Mouse (Mus musculus): ENCODE measurements around the gene Pip5k1b.

GRCm38 (mm10) chr19:24586726-24587125, 31.1 kb upstream of the Pip5k1b start:
- TF ChIP-seq MYOD1 (IDR thresholded peaks at IDR 0.05; ENCODE audit: control insufficient read depth in 1 of 3, insufficient read length in 2 of 3, low read depth in 2 of 3) (no peak), POLR2A (IDR thresholded peaks at IDR 0.05; ENCODE audit: insufficient read length, low read depth) (no peak), USF1 (IDR thresholded peaks at IDR 0.05; ENCODE audit: low read depth) (no peak), MAX (IDR thresholded peaks at IDR 0.05; ENCODE audit: low read depth) (no peak), TCF12 (IDR thresholded peaks at IDR 0.05; ENCODE audit: insufficient read depth, poor library complexity, severe bottlenecking) (no peak), MYOG (IDR thresholded peaks at IDR 0.05; ENCODE audit: control insufficient read depth in 1 of 3, insufficient read depth in 1 of 3, insufficient read length in 2 of 3, low read depth in 2 of 3) (no peak), SRF (IDR thresholded peaks at IDR 0.05; ENCODE audit: control insufficient read depth, insufficient read length, low read depth) (no peak), E2F4 (IDR thresholded peaks at IDR 0.05; ENCODE audit: insufficient read depth) (no peak), CEBPB (IDR thresholded peaks at IDR 0.05; ENCODE audit: insufficient read depth, poor library complexity, severe bottlenecking) (no peak), POLR2AphosphoS2 (IDR thresholded peaks at IDR 0.05; ENCODE audit: insufficient read length, low read depth) (no peak), TCF3 (IDR thresholded peaks at IDR 0.05; ENCODE audit: insufficient read length, low read depth) (no peak), REST (IDR thresholded peaks at IDR 0.05; ENCODE audit: insufficient read depth, insufficient read length) (no peak)

Data from myocyte (in vitro differentiated cells).